Mouse (Mus musculus): Measurements from ENCODE around the gene Taf1c.

Taf1c gene

DNA sequence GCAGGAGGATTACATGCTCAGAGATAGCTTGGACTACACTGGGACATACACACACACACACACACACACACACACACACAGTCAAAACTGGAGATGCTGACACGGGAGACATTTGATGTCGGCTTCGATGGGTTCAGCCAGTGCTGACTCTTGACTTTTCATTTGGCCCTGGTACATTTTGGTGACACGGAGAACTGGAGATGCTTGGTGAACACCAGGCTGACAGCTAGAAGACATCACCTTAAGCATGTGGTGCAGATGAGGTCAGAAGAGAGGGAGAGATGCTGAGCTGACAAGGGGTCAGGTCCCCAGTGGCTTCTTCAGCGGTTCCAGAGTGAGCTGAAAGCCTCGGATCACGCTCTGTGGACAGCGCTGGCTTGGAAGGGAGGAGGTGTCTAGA is 18.0 kb upstream of the Taf1c start:
- DNase-seq (ENCODE audit: low spot score in 2 of 2), result no peak

DNA sequence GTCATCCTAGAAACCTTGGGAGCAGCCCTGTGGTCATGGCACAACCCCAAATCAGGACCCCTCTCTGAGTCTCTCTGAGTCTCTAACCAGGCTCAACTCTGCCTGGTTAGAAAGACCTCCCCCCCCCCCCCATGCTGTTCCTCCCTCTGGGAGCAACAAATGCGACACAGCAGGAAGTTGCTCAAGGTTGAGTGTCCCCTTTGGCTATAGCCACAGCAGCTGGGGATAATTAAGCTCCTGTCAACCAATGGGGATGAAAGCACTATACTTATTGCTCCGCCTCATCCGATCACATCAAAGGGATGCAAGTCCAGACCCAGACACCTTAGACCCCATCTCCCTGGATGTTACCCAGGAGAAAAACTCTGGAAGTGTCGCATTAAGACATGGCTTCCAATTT is 17.5 kb upstream of the Taf1c start:
- DNase-seq (ENCODE audit: low spot score in 2 of 2), result no peak

DNA sequence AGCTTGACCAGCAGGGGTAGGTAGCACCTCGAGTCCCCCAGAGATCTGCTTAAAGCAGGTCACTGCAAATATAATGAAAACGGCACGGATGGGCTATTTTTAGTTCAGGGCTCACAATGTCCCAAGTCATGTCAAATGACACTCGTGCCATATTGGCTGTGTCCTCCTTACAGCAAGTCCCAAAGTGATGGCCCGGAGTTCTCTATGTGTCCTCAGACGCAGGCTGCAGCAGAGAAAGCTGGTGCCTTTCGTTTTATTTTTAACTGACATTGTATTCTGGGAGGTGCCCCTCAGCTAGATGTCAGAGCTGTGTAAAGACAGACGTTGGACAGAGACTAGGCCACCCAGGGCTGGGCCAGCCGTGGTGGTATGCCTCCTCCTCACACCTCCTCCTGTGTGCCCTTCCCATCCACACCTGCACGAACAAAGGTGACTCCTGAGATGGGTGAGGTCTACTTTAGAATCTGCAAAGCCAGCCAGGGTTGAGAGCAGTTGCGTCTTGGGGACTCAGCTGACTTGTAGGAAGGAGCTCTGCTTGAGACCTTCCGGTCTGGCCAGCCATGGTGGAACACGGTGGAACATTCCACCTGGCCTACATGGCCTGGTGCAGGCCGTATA is 15.9 kb upstream of the Taf1c start:
- no peak for DNase-seq (ENCODE audit: low spot score in 2 of 2)

DNA sequence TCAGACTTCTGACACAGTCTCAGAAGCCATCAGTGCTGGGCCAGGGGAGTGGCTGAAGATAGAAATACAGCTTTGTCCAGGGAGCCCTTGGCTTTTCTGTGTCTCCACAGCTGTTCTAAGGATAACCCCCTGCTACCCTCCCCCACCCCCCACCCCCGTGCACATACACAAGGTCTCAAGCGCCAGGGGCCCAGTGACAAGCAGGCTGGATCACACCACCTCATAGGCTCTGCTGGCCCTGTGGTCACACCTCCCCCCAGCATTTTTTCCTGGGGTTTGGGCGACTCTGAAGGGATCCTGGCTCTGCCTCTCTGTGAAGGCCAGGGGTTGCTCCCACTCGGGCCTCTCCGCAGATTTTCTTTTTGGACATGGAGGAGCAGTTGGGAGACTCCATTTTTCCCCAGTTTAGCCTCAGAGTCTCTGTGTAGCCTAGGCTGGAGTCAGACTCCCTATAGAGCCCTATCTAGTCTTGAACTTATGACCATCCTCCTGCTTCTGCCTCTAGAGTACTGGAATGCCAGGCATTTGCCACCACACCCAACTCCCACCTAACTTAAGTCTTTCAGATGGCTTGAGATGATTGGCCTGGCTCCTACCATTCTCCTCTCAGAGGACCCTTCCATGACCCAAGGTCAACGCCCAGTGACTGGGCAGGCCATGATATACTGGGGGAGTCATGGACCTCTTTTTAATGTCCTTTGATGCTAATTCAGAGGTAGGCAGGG is 15.3 kb upstream of the Taf1c start:
- no peak for DNase-seq (ENCODE audit: low spot score in 2 of 2)

DNA sequence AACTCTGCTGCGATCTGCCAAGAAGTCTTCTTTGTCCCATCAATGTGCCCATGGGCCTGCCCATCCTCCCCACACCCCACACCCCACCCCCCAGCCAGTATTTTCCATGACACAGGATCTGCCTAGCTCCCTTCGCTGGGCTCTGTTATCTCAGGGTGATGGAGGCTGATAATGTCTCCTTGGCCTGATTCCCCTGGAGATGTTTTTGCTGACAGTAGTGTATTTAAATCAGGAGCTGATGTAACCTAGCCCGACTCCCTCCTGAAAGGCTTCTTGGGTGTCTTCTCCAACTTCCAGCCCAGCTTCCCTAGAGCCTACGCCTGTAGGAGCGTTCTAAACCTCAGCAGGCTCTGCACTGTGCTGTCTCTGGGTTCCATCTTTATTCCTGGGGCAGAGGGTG is 13.9 kb upstream of the Taf1c start:
- no peak for DNase-seq (ENCODE audit: low spot score in 2 of 2)

DNA sequence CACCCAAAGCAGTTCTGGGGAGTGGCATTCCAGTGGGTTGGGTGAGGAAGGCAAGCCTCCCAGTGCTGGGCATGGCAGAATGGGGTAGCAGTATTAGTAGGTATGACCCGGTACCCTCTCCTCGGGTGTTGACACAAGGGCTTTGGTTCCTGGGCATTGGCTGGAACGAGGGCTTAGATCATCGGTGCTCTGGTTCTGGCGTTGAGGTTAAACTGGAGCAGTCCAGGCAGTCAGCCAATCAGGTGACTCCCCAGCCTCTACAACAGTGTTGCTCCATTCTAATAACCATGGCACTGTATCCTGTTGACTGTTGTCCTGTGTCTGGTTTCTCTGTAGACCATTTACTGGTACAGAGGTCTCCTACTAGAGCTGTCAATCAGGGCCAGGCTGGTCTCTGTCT is 12.6 kb upstream of the Taf1c start:
- no peak for DNase-seq (ENCODE audit: low spot score in 2 of 2)

DNA sequence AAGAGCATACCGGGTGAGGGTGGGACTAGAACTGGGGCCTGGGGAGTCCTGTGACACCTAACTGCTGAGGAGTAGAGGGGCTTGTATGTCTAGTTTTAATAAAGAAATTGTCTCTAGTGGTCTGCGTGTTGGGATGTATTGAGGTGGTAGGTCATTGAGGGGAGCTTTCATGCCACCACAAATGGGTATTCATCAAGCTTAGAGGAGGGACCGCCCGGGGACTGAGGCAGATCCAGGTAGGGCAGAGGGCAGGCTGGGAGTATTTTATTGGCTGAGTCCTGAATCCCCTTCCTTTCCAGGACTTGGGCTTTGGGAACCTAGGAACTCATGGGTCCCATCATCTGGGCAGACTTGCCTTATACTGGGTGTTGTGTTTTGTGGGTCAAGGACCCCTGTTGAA is 11.8 kb upstream of the Taf1c start:
- DNase-seq (ENCODE audit: low spot score in 2 of 2), result no peak

DNA sequence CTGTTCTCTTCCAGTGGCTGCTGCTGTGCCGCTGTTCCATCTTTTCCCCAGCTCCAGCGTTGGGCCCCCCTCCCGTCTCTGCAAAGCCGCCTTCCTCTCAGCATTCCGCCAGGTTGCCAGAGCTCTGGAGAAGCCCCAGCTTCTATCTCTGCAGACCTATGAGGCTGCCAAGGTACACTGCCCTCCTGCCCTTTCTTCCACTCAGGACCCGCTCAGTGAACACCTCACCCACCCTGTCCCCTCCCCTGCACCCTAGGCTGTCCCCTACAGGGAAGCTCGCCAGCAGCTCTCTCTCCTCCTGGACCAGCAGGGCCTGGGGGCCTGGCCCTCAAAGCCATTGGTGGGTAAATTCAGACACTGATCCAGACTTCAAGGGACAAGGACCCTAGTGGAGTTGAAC is 11.3 kb upstream of the Taf1c start:
- no peak for DNase-seq (ENCODE audit: low spot score in 2 of 2)

DNA sequence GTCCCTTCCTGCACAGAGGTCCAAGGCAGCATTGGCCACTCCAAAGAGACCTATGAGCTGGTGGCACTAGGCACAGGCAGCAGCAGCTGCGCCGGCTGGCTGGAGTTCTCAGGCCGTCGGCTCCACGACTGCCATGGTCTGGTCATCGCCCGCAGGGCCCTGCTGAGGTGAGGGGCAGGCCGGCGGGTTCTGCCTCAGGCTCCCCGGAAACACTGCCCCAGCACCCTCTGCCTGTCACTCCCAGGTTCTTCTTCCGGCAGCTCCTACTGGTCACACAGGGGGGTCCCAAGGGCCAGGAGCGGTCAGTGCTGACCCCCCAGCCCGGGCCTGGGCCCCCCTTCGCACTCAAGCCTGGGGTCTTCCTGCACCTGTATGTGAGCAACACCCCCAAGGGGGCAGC is 10.1 kb upstream of the Taf1c start:
- DNase-seq (ENCODE audit: low spot score in 2 of 2), result no peak

DNA sequence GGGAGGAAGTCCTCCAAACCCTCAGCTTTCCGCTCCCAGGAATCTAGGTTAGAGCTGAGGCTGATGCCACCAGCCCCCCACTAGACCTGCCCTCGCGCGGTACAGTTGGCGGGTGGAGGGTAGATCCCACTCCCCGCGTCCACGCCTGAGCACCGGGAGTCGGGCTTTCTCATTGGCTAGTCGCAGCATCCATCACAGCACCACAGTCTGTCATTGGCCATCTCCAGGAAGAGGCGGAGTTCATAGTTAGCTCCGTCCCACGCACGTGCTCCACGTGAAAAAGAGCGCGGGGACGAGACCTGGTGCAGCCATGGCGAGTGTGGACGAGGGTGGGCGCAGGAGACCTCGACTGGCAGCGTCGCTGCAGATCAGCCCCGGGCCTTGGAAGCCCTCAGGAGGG is 7.4 kb upstream of the Taf1c start, which contains the start of gene Adad2:
Gene Adad2 (plus strand): TSS at position 277 of the 400 bp plus-strand sequence.
- DNase-seq (ENCODE audit: low spot score in 2 of 2), result no peak

DNA sequence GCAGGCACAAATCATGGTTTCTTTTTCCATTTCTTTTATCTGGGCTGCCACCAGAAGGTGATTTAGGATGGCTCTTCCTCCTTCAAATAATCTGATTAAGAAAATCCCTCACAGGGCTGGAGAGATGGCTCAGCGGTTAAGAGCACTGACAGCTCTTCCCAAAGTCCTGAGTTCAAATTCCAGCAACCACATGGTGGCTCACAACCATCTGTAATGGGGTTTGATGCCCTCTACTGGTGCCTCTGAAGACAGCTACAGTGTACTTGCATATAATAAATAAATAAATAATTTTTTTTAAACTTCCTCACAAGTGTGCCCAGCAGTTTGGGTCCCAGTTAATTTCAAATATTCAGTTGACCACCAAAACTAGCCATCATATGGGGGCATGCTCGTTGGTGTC is 1.2 kb upstream of the Taf1c start:
- DNase-seq (ENCODE audit: low spot score in 2 of 2), result no peak

DNA sequence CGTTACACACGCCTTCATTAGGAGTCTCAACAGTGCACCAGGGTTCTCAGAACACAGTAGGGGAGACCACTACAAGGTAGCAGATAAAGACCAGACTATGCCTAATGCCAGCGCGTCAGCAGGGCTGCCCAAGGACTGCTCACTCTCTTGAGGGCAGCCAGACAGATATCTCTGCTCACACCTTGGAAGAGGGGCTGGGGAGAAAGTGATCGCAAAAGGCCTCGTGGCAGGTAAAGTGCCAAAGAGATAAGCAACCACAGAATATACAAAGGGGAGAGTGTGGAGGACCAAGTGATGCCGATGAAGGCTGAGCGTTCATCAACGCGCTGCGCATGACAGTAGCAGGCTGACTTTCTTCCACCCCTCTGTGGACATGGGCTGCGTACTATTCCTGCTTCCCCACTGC is 621 bp downstream of the Taf1c start:
- no peak for DNase-seq (ENCODE audit: low spot score in 2 of 2)

DNA sequence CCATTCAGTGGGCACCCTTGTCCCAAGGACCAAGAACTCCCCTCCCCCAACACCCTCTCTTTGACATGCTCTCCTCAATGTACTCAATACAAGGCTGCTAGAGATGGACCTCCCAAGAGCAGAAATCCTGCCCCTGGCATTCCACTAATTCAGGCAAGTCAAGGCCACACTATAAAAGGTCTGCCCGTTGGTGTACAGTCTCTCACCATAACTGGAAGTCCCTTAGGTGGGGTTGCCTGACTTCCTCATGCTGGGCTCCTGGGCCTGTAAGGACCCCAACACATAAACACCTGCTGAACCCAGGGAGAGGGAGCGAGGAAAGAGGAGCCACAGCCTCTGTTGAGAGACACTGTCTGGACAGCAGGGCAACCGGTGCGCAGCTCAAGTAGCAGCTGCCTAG is 1.3 kb downstream of the Taf1c start:
- DNase-seq (ENCODE audit: low spot score in 2 of 2), result no peak

DNA sequence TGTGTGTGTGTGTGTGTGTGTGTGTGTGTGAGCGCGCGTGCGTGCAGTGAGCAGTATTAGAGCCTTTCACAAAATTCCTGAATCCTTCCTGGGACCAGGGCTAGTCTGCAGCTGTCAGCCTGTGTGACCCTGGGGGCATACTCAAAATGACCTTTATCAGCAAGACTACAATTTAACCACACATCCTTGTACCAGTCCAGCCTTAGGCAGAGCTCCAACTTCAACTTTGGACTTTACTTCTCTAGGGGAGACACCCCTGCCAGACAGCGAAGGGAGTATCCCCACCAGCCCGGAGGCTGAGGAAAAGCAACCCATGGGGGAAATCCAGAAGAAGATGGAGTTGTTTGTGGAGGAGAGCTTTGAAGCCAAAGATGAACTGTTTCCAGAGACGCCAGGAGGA is 13.6 kb downstream of the Taf1c start:
- no peak for DNase-seq (ENCODE audit: low spot score in 2 of 2)

DNA sequence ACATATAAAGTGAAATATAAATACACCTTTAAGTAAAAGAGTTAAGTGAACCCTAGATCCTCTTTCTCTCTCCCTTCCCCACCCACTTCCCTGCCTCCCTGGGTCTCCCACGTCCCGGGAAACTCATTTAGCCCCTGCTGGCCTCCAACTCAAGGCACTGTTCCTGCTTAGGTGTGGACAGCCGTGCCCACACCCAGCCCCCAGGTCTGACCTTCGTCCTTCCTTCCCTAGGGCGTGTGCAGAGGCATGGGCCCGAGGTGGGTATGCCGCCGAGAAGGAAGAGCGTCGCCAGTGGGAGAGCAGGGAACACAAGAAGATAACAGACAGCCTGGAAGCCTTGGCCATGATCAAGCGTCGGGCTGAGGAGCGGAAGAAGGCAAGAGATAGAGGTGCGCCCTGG is 14.7 kb downstream of the Taf1c start:
- no peak for DNase-seq (ENCODE audit: low spot score in 2 of 2)

DNA sequence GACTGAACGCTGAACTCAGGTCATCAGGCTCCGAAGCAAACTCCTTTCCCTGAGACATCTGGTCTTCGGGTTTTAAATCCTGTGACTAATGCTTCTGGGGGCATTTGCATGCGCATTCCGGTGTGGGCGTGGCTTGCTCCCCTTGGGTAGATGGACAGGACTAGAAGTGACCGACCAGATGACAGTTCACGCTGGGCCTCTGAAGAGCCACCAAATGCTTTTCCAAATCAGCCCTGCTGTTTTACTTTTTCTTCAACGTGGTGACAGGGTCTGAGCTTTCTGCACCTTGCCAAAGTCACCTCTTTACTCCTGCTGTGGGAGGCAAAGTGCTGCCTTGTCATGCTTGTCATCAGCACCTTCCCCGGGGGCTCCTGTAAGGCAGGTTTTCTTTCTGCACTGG is 16.2 kb downstream of the Taf1c start:
- no peak for DNase-seq (ENCODE audit: low spot score in 2 of 2)

DNA sequence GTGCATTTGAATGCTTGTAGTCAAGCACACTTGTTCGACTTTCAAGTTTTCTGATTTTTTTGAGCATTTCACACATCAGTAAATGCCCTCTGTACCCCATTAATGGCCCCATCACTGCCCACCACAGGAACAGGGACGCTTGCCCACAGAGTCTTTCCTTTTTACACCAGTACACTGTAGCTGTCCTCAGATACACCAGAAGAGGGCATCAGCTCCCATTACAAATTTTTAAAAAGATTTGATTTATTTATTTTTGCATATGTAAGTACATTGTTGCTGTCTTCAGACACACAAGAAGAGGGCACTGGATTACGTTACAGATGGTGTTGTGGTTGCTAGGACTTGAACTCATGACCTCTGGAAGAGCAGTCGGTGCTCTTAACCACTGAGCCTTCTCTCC is 16.7 kb downstream of the Taf1c start:
- no peak for DNase-seq (ENCODE audit: low spot score in 2 of 2)

DNA sequence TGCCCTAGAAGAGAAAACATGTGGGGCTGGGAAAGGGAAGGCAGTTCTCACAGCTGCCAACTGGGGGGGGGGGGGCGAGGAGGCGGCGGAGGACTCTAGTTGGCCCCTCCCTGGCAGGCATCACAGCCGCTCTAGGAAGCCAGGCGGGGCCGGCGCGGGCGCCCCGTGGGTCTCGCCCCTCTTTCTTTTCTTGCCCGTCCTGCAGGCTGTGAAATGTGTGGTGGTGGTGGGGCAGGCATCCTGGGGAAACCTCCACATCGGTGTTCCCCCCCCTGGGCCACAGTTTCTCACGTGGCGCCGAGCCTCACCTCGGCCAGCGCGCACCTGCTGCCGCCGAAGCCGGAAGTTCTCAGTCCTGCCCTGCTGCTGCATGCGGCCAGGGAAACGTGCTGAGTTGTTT is 19.1 kb downstream of the Taf1c start:
- DNase-seq (ENCODE audit: low spot score in 2 of 2), result no peak

DNA sequence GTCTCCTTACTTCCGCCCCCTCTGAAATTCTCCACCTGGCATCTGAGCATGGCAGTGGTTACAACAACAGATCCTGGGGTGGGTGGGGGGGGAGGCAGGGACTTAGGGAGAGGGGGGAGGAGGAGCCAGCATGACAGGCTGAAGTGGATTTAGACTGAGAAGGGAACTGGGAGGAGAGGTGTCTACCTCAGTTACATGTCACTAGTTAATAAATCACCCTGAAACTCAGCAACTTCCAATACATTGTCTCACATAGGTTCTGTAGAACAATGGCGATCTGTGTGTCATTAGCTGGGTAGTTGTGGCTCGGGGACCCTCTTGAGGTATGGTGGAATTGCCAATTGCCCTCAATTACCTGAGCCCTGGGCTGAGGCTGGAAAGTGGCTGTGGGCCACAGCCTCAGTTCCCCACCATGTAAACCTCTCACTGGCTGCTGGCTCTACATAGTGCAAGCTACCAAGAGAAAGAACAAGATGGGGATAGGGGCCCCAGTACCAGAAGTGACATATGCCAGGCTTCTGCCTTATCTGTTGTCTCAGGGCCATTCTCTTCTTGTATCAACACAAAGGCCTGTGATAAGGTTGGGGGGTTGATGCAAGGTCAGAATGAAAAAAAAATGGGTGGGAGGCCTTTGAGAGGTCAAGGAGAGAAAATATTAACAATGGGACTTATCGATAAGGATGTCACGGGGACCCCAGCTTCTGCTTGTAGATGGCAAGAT is 24.4 kb downstream of the Taf1c start:
- no peak for DNase-seq (ENCODE audit: low spot score in 2 of 2)

DNA sequence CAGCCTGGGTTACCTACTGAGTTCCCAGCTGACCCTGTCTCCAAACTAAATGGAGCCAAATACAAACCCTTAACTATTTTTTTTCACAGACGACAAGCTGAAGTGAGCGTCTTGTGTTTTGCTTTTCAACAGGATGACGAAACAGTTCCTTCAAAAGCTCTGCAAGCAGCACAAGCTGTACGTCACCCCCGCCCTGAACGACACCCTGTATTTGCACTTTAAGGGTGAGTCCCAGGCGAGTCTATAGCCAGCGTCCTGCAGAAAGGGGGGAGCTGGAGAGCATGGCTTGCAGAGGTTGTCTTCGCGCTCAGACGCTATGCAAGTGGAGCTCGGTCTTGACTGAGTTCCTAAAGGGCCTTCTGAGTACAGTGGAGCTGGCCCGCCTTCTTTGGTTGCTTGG is 25.9 kb downstream of the Taf1c start:
- DNase-seq (ENCODE audit: low spot score in 2 of 2), result no peak

DNA sequence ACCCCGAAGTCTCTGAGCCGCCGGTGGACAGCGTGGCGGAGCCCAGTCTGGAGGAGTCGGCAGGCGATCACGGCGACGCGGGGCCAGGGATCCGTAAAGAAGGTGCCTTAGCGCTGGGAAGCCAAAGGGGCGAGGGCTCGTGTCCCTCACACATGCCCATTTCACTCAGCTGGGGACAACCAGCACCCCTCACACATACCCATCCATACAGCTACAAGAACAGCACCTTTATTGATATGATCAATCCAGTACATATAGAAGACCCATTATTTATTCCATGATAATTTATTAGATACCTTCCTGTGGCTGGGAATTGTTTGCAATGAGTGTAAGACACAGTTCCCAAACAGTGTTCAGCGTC is 29.7 kb downstream of the Taf1c start:
- no peak for DNase-seq (ENCODE audit: low spot score in 2 of 2)

DNA sequence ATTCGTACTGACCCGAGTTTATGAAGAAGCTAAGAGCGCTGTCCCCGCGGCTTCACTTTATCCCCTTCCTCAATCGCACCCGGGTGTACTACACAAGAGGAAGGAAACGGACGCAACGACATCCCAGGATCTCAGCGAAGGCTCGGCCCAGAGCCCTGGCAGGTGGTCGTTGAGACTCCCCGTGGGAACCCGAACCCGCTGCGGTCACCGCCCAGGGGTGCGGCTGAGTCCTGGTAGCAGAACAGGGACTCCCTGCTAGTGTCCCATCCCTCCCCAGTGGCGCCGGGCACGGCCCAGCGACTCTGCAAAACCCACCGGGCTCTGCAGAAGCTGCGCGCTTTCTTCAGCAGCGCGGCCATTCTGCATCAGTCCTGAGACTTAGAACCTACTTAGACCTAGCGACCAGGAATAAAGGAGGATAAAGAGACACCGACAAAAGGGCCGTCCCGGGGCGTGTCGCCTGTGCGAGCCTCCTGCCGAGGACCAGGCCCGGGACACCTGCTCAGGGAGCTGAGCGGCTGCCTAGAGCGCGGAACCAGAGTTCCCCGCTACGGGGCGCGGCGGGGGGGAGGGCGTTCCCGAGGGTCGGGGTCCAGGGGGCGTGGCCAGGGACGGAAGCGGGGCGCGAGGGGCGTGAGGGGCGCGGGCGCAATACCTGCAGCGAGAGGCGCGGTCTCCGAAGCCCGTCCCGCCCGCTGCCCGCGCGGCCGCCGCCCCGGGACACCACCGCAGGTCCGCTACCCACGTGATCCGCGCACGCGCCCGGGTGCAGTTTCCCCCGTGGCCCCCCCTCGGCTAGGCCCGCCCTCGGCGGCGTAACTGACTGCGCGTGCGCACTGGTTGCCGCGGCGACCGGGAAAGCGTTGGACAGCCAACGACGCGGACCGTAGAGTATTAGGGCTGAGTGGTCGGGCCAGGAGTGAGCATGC is 30.3 kb downstream of the Taf1c start, which contains the start of the genes Hsdl1 and Dnaaf1:
Gene Hsdl1 (minus strand): TSS at position 747 of the 929 bp plus-strand sequence.
Gene Dnaaf1 (plus strand): TSS at position 799 of the 929 bp plus-strand sequence.
- DNase-seq (ENCODE audit: low spot score in 2 of 2), result peak; percentile 85 to 92
